Mouse (Mus musculus) liver, embryonic 14.5 days (tissue): ENCODE data around the gene Akt1.

Experiments
- CTCF ChIP-seq: IDR thresholded peaks from 2 replicates; pipeline ENCODE4 v1.5.1; 2016; ENCODE audit warnings: antibody characterized with exemption, low read depth, control low read depth
- EP300 ChIP-seq: IDR thresholded peaks from 2 replicates; pipeline ENCODE4 v1.6.1; 2016; ENCODE audit warnings: antibody characterized with exemption, low read depth

DNA sequence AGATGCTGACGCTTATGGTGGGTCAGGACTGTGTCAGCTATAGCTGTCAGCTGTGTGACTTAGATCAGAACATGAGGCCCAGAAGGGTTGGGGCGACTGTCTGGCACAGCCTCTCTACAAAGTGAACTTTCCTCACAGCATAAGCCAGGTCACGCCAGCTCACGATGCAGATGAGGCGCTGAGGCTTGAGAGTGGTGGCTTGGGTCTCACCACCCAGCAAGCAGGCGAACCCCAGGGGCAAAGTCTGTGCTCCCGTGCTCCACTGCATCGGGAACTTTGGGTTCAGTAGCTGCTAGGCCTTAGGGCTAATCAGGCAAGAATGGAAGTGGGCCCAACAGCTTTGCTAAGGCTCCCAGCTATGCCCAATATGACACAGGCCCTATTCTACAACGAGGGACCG, 65.7 kb downstream of the Akt1 start:
- TF ChIP-seq CTCF = no peak
- no peak for TF ChIP-seq EP300
